8 mouse cellular contexts compared by ENCODE assay signal in the genomic region with DNA sequence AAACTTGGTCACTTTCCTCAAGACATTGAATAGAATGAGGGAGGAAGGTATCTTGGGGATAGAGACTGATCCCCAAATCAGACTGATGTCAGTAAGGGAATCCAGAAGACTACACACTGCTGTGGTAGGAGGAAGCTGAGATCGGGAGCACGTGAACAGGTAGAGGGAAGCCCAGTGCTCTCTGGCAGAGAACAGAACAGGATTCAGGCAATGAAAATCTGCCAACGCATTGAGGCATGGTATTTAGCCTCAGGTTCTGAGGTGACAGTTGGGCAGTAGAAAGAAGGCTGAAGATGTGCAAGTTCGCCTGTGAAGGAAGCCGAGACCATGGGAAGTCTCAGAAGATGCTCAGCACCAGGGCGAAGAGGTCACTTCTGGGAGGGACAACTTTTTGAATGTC. TPM values are rescaled to one million over a fixed set of nuclear protein-coding genes. Genes with fewer than 3 reads are reported as not detected.
A peak's percentile ranks its signal among the peaks of the same experiment; 100 is the strongest.
DNase-seq lines count a peak whose midpoint lies in the region; ATAC-seq and TF ChIP-seq lines count a peak whose summit lies in the region.

No protein-coding gene starts in this region.

- no peak for TF ChIP-seq CTCF in gastrocnemius, adult 2 months (IDR thresholded peaks at IDR 0.05)

- peak overlapping the region; percentile 98 for H3K4me3 ChIP-seq in gastrocnemius, adult 2 months
- no peak overlapping the region; the same call in 1 of the 2 replicates for H3K4me3 ChIP-seq in hindbrain, embryonic 12.5 days
- H3K4me3 ChIP-seq in liver, embryonic 13.5 days (replicated peaks) = peak overlapping the region; percentile 66
- H3K4me3 ChIP-seq in stomach, embryonic 16.5 days (replicated peaks; ENCODE audit: low read length) = peak overlapping the region; percentile 79; the same call in 1 of the 2 replicates

- no peaks in the 10 kb centered on the region for H3K4me1 ChIP-seq in hindbrain, embryonic 12.5 days
- H3K4me1 ChIP-seq in liver, embryonic 13.5 days (replicated peaks) = peaks cover 8% of the 10 kb centered on the region; the same call in 1 of the 2 replicates
- peaks cover 4% of the 10 kb centered on the region; the same call in 1 of the 2 replicates for H3K4me1 ChIP-seq in stomach, embryonic 16.5 days (ENCODE audit: control insufficient read depth, insufficient read depth, low read length)

- no peak overlapping the region for H3K9ac ChIP-seq in hindbrain, embryonic 12.5 days
- H3K9ac ChIP-seq in liver, embryonic 13.5 days = no peak overlapping the region
- no peak overlapping the region for H3K9ac ChIP-seq in stomach, embryonic 16.5 days (ENCODE audit: low read length)

- peak overlapping the region; percentile 96 for H3K27ac ChIP-seq in gastrocnemius, adult 2 months
- no peak overlapping the region for H3K27ac ChIP-seq in hindbrain, embryonic 12.5 days
- H3K27ac ChIP-seq in liver, embryonic 13.5 days = no peak overlapping the region
- no peak overlapping the region for H3K27ac ChIP-seq in stomach, embryonic 16.5 days (ENCODE audit: low read length)

- ATAC-seq in hindbrain, embryonic 12.5 days (ENCODE audit: low FRiP score) = no peak
- ATAC-seq in liver, embryonic 13.5 days (ENCODE audit: low read depth) = no peak
- ATAC-seq in stomach, embryonic 16.5 days (ENCODE audit: insufficient read depth, low FRiP score) = no peak
- no peak for ATAC-seq in activated CD4-positive, CD25-positive, alpha-beta regulatory T cell, adult 4 months

- H3K4me2 ChIP-seq in hindbrain, embryonic 12.5 days (replicated peaks) = peak overlapping the region; percentile 100
- peak overlapping the region; percentile 89 for H3K4me2 ChIP-seq in liver, embryonic 13.5 days
- peak overlapping the region; percentile 100 for H3K4me2 ChIP-seq in stomach, embryonic 16.5 days (ENCODE audit: low read depth, low read length)

- intact Hi-C loops in gastrocnemius, adult 2 months (cut with DNase I) = loop anchor here (5.0 kb wide), 2 partner anchors 85 to 165 kb away; no protein-coding TSS in a partner anchor

- no peaks in the 10 kb centered on the region for H3K36me3 ChIP-seq in hindbrain, embryonic 12.5 days
- no peaks in the 10 kb centered on the region for H3K36me3 ChIP-seq in liver, embryonic 13.5 days
- no peaks in the 10 kb centered on the region for H3K36me3 ChIP-seq in stomach, embryonic 16.5 days (ENCODE audit: control insufficient read depth, insufficient read depth, low read length)

- H3K9me3 ChIP-seq in hindbrain, embryonic 12.5 days (replicated peaks) = no peaks in the 10 kb centered on the region
- no peaks in the 10 kb centered on the region for H3K9me3 ChIP-seq in liver, embryonic 13.5 days (replicated peaks)
- H3K9me3 ChIP-seq in stomach, embryonic 16.5 days (replicated peaks; ENCODE audit: control insufficient read depth, low read length) = no peaks in the 10 kb centered on the region

- no peak for DNase-seq in gastrocnemius, adult 2 months
- DNase-seq in gastrocnemius, postnatal 25 days = no peak
- peak; percentile 56 for DNase-seq in brain, adult 2 months (ENCODE audit: low read depth, low spot score)
- DNase-seq in liver, embryonic 13.5 days = no peak
- DNase-seq in adrenal gland, postnatal 10 days = no peak

- peaks cover 50% of the 10 kb centered on the region for H3K27me3 ChIP-seq in hindbrain, embryonic 12.5 days
- H3K27me3 ChIP-seq in liver, embryonic 13.5 days = peaks cover 67% of the 10 kb centered on the region
- H3K27me3 ChIP-seq in stomach, embryonic 16.5 days (ENCODE audit: control insufficient read depth, insufficient read depth, low read length) = peaks cover 23% of the 10 kb centered on the region

- 25% methylated on average over 6 of the region's 6 CpGs for WGBS in hindbrain, embryonic 12.5 days
- WGBS in liver, embryonic 13.5 days (ENCODE audit: insufficient replicate concordance) = 12% methylated on average over 6 of the region's 6 CpGs
- WGBS in stomach, embryonic 16.5 days = 24% methylated on average over 6 of the region's 6 CpGs

RNA-seq across cellular contexts. Expression of a gene that starts 0.7 kb away (rescaled TPM):
- total RNA-seq in gastrocnemius, adult 2 months (2021) = 10 to 100 TPM; 34.0 to 38.7 TPM
- 10 to 100 TPM; 23.5 to 26.8 TPM for total RNA-seq in gastrocnemius, postnatal 25 days (2021)
- 9.8 and 10.1 TPM in 2 replicates for polyA plus RNA-seq in hindbrain, embryonic 12.5 days (2016; fragmentation: Nextera tagmentation; extraction: Ambion mirVana)
- 22.6 and 26.9 TPM in 2 replicates for polyA plus RNA-seq in liver, embryonic 13.5 days (2015; fragmentation: Nextera tagmentation; extraction: Ambion mirVana)
- polyA plus RNA-seq in stomach, embryonic 16.5 days (2015; fragmentation: Nextera tagmentation; extraction: Ambion mirVana) = 11.3 and 12.7 TPM in 2 replicates
- 10 to 100 TPM; 19.1 to 26.7 TPM for total RNA-seq in adrenal gland, postnatal 10 days (2021)
- 10 to 100 TPM; 37.7 to 39.7 TPM for polyA plus RNA-seq in activated CD4-positive, CD25-positive, alpha-beta regulatory T cell, adult 4 months (2017; shearing (Covaris generic))
